Mouse (Mus musculus): ENCODE data around the gene Hnrnpab. TPM values are rescaled to one million over a fixed set of nuclear protein-coding genes. Genes with fewer than 3 reads are reported as not detected.
A peak's percentile ranks its signal among the peaks of the same experiment; 100 is the strongest.
"Not testable (repeated sequence)": the region's sequence is repeated elsewhere in the genome, so short reads cannot be mapped to it uniquely, and the experiment has no call there.

The Hnrnpab gene
- total RNA-seq, 1 experiment from 2014 or later = 1,082 TPM

DNA sequence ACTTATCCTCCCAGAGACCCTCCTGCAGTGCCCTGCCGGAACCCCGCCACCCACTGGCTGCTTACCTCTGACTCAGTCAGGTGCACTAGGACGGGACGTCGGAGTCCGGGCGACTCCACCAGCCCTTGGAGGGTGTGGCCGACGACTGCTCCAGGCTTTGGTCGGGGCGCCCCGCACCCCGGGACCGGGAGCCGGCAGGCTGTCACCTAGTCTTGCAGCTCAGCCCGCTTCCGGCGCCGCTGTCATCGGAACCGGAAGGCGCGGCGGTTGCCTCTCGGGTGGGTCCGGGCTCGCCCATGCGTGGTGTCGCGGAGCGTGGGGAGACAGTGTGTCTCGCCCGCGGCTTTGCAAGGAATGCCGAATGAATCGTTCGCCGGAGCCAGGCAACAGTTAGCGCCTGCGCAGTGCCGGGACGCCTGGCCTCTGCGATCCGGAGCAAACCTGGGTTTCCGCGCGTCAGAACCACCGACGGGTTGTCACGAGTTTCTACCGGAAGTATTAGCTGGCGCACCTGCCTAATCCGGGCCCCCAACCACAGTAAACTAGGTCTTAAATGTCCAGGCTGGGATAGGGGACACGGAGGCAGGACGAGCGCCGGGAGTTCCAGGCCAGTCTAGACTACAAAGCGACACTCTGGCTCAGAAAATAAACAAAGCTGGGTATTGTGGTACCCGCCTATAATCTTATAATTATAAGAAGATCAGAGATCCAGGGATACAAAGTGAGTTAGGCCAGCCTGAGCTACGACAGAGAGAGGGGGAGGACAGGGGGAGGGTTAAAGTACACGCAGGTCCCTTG lies 29.1 kb upstream of the Hnrnpab start, which contains the start of gene Rmnd5b:
TSS of gene Rmnd5b (minus strand) at position 372 of the 798 bp plus-strand sequence.
- ATAC-seq (replicated peaks; ENCODE audit: low read depth, poor library complexity, severe bottlenecking) = peak; percentile 37

DNA sequence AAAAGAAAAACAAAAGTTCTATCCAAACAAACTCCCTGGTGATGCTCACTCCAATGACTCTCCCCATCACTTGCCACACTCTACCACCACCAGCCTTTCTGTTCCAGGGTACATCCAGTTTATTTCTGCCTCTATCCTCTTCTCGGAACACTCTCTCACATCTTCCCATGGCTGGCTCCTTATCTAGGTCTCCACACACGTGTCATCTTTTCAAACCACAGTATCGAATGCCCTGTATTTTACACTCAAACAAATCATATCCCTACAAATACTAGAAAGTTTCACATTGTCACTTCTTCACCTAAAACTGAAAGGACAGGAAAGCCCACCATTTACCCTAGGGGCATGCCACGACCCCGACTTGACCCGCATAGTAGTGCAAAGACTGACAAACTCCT lies 28.5 kb upstream of the Hnrnpab start:
- no peak for ATAC-seq (replicated peaks; ENCODE audit: low read depth, poor library complexity, severe bottlenecking)

DNA sequence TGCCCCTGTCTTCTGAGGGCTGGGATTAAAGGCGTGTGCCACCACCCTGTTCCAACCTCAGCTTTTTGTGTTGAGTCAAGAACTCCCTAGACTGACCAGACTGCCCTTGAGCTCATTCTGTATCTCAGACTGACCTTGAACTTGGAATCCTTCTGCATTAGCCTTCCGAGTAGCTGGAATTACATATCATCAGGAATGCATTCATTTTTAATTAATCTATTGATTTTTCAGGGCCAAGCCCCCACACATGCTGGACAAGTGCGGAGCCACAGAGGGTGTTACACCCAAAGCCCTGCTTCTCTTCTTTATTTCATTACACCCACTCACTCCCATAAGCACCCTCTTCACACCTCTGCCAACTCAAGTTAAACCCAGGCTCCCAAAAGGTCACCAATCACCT lies 27.1 kb upstream of the Hnrnpab start:
- ATAC-seq (replicated peaks; ENCODE audit: low read depth, poor library complexity, severe bottlenecking) = no peak

DNA sequence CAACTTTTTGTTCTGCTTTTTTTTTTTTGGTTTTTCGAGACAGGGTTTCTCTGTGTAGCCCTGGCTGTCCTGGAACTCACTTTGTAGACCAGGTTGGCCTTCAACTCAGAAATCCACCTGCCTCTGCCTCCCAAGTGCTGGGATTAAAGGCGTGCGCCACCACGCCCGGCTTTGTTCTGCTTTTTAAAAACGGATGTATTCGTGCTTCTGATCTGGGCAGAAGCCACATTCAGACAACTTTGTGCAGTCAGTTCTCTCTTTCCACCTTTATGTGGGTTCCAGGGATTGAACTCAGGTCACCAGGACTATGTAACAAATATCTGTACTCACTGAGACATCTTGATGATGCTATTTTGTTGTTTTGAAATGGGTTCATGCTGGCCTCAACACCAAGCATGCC lies 26.6 kb upstream of the Hnrnpab start:
- ATAC-seq (replicated peaks; ENCODE audit: low read depth, poor library complexity, severe bottlenecking) = not testable (repeated sequence)

- peak; percentile 21; the same call in 1 of the 2 replicates for ATAC-seq (replicated peaks; ENCODE audit: low read depth, poor library complexity, severe bottlenecking)
Measured at GRCm38 (mm10) chr11:51632130-51632753, 25.6 kb upstream of the Hnrnpab start.

GRCm38 (mm10) chr11:51629651-51630314 lies 23.1 kb upstream of the Hnrnpab start:
- no peak for ATAC-seq (replicated peaks; ENCODE audit: low read depth, poor library complexity, severe bottlenecking)

DNA sequence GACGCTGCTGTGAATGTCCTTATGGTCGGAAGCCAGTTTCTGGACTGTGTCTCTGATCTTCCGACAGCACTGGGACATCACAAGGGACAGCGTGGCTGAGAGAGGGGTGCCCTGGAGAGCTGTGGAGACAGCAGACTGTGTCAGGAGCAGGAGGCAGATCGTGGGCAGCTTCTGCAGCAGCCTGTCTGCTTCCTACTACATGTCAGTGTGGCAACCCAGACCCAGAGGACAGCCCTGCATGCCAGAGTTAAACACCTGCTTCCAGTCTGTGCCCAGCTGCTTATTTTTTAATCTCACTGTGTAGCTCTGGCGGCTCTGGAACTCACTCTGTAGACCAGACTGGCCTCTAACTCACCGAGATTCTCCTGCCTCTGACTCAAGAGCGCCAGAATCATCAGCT lies 21.3 kb upstream of the Hnrnpab start:
- no peak for ATAC-seq (replicated peaks; ENCODE audit: low read depth, poor library complexity, severe bottlenecking)

DNA sequence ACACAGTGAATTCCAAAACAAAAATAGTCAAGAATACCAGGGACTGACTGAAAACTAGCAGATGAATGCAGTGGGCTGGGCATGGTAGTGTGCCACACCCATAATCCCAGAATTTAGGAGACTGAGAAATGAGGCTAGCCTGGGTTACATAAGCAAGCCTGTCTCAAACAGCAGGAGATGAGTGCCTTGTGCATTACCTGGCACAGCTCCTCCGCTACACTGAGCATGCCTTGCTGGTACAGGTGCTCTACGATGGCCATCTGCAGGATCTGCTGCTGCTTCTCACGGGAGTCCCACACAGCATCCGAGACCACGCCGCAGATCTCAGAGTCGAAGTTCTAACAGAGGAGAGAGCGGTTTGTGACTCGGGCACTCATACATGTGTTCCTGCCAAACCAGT lies 20.8 kb upstream of the Hnrnpab start:
- ATAC-seq (replicated peaks; ENCODE audit: low read depth, poor library complexity, severe bottlenecking) = no peak

- peak; percentile 71 for ATAC-seq (replicated peaks; ENCODE audit: low read depth, poor library complexity, severe bottlenecking)
Measured at GRCm38 (mm10) chr11:51625187-51625820, 18.7 kb upstream of the Hnrnpab start.

DNA sequence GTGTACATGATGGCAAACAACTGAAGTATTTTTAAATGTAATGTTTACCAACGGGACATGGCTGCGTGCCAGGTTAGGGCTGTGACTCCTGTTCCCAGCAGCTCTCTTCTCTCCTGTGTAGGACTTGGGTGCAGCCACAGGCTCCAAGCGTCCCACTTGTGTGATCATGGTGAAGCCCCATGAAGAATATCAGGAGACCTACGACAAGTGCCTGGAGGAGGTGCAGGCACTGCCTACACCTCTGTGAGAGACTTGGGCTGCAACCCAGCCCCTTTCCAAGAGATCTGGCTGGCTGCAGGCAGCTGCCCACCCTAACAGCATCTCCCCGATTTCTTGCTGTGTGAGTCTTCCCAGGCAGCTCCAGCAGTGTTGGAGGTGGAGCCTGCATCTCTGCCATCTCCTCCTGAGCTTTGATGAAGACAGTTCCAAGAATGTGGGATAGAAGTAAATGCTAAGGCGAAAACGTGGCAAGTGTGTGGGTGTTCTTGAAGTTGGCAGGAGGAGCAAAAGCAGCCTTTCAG lies 16.4 kb upstream of the Hnrnpab start:
- no peak for ATAC-seq (replicated peaks; ENCODE audit: low read depth, poor library complexity, severe bottlenecking)

GRCm38 (mm10) chr11:51621776-51622175 lies 15.1 kb upstream of the Hnrnpab start:
- no peak for ATAC-seq (replicated peaks; ENCODE audit: low read depth, poor library complexity, severe bottlenecking)

GRCm38 (mm10) chr11:51620084-51620483 lies 13.4 kb upstream of the Hnrnpab start:
- no peak for ATAC-seq (replicated peaks; ENCODE audit: low read depth, poor library complexity, severe bottlenecking)

DNA sequence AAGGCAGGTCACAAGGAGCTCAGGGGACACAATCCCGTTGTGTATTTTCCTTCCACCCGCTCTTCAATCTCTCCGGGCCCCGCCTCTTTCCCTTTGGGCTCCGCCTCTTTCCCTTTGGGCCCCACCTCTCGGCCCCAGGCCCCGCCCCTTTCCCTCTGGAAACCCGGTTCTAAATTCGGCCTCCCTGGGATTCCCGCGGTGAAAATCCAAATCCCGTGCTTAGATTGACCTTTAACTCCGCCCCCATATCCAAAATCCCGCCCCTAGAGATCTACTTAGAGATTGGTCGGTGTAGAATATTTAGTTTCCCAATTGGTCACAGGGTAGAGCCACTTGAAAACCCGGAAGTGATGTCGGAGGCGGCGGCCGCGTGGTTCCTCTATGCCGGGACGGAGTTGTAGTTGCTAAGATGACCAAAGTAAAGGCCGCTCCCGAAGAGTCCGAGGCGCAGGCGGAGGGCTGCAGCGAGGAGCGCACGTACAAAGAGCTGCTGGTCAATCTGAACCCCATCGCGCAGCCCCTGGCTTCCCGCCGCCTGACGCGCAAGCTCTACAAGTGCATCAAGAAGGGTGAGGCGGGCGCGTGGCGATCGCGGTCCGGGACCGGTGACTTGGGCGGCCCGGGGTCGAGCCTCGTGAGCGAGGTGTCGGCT lies 12.9 kb upstream of the Hnrnpab start, which contains the start of gene Nhp2:
TSS of gene Nhp2 (plus strand) at position 327 of the 652 bp plus-strand sequence.
- ATAC-seq (replicated peaks; ENCODE audit: low read depth, poor library complexity, severe bottlenecking) = peak; percentile 73

- ATAC-seq (replicated peaks; ENCODE audit: low read depth, poor library complexity, severe bottlenecking) = no peak
Measured at GRCm38 (mm10) chr11:51618894-51619408, 12.3 kb upstream of the Hnrnpab start.

DNA sequence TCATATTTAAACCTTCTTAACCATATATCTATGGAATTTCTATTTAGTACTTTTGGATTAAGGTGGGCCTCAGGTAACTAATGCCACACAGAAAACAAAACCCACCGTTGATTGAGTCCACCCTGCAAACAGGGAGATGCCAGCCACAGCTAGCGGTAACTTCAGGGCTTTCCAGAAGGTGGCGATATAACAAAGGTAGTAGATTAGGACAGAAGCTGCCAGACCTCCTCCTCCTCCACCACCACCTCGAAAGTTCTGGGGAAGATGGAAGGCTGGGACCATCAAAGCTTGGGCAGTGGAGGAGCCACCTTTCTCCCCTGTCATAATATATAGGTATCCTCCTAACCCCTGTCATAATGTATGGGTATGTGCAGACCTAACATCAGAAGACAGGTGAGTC lies 11.0 kb upstream of the Hnrnpab start:
- peak; percentile 43 for ATAC-seq (replicated peaks; ENCODE audit: low read depth, poor library complexity, severe bottlenecking)

DNA sequence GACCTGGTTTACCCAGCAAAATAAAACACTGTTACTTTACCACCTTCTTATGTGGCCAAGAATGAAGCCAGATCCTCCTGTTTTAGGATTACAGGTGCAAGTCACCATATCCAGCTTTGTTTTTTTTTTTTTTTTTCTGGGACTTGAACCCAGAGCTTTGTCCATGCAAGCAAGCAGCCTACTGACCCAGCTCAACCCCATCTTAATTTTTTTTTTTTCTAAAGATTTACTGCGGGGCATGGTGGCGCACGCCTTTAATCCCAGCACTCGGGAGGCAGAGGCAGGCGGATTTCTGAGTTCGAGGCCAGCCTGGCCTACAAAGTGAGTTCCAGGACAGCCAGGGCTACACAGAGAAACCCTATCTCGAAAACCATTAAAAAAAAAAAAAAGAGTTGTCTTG lies 9.5 kb upstream of the Hnrnpab start:
- not testable (repeated sequence) for ATAC-seq (replicated peaks; ENCODE audit: low read depth, poor library complexity, severe bottlenecking)

GRCm38 (mm10) chr11:51615601-51616000 lies 9.0 kb upstream of the Hnrnpab start:
- peak; percentile 67 for ATAC-seq (replicated peaks; ENCODE audit: low read depth, poor library complexity, severe bottlenecking)

- ATAC-seq (replicated peaks; ENCODE audit: low read depth, poor library complexity, severe bottlenecking) = no peak
Measured at GRCm38 (mm10) chr11:51615129-51615528, 8.5 kb upstream of the Hnrnpab start.

DNA sequence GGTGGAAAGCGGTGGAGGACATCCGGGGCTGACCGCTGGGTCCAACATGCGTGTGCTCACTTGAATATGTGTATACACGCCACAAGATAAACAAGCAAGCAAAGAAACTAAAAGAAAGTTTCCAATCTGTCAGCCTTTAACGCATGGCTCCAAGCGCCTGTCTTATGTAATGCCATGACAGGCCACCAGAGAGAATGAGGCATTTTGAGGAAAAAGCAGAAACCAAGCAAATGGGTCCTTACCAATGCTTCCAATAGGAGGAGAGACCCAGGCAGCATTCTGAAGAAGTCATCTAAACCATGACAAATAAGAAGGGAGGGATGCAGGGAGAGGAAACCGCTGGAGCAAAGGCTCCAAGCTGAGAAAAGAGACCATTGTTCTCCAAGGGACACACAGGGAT lies 7.6 kb upstream of the Hnrnpab start:
- no peak for ATAC-seq (replicated peaks; ENCODE audit: low read depth, poor library complexity, severe bottlenecking)
